Mouse (Mus musculus) midbrain, embryonic 12.5 days (tissue): Measurements from ENCODE around the gene Fras1. TPM values are rescaled to one million over a fixed set of nuclear protein-coding genes. Genes with fewer than 3 reads are reported as not detected.

Source experiments
- ATAC-seq: fragments of 200-750 bp; cut with Nextera tagmentation; 2 replicates; pipeline ENCODE4 v1.8.0; 2017; ENCODE audit warnings: low read depth, moderate TSS enrichment, moderate library complexity; ENCODE audit not compliant: low FRiP score
- H3K27ac ChIP-seq: fragments of 300-500 bp; sonication (generic); replicated peaks from 2 replicates; pipeline ENCODE4 v1.5.1; 2016; ENCODE audit warnings: mild to moderate bottlenecking
- H3K27me3 ChIP-seq: fragments of 300-500 bp; sonication (generic); 2 replicates; pipeline ENCODE4 v1.6.1; 2016; ENCODE audit warnings: mild to moderate bottlenecking
- H3K36me3 ChIP-seq: fragments of 300-500 bp; sonication (generic); 2 replicates; pipeline ENCODE4 v1.6.1; 2016
- H3K4me1 ChIP-seq: fragments of 300-500 bp; sonication (generic); 2 replicates; pipeline ENCODE4 v1.6.1; 2016
- H3K4me2 ChIP-seq: fragments of 300-500 bp; sonication (generic); replicated peaks from 2 replicates; pipeline ENCODE4 v1.6.1; 2016; ENCODE audit warnings: mild to moderate bottlenecking, moderate library complexity
- H3K4me3 ChIP-seq: fragments of 300-500 bp; sonication (generic); 2 replicates; pipeline ENCODE4 v1.5.1; 2016; ENCODE audit warnings: mild to moderate bottlenecking
- H3K9ac ChIP-seq: fragments of 300-500 bp; sonication (generic); replicated peaks from 2 replicates; pipeline ENCODE4 v1.6.1; 2016; ENCODE audit warnings: mild to moderate bottlenecking, moderate library complexity
- H3K9me3 ChIP-seq: fragments of 300-500 bp; sonication (generic); 2 replicates; pipeline ENCODE4 v1.6.1; 2016; ENCODE audit warnings: mild to moderate bottlenecking
- WGBS: fragments of 180-500 bp; shearing (Covaris S2); methylation state at CpG from one replicate; pipeline ENCODE4 v1.1.7; 2016; 5-methylcytosine and 5-hydroxymethylcytosine counted together
- polyA plus RNA-seq: library from polyadenylated mRNA; unstranded; fragments of >200 nt; fragmentation: Nextera tagmentation; extraction: Ambion mirVana; gene quantifications from 2 replicates; pipeline ENCODE4 v1.2.1, GENCODE M21; 2016

Gene Fras1
- polyA plus RNA-seq, 1 experiment from 2014 or later: 7.1 TPM

DNA sequence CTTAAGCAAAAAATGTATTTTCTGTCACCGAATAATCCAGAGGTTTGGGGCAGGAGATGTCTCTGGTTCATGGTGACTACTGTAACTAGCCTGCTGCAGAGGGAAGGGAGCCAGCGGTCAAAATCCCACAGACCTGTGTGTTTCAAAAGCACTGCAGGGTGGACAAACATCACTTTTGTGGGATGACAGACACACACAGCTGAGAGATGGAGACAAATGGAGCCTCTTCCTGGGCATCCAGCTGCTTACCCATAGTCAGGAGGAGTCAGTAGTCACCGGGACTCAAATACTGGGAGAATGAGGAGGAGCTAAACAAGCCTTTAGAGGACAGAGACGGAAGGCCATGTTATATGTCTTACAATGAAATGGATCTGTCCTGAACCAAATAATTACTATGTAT lies 343.9 kb downstream of the Fras1 start:
- Histone ChIP-seq H3K27me3 (no peaks in the 10 kb centered on the region), H3K4me1 (peaks cover 11% of the 10 kb centered on the region), H3K9ac (no peak overlapping the region), H3K4me3 (no peak overlapping the region), H3K4me2 (no peak overlapping the region), H3K9me3 (no peaks in the 10 kb centered on the region), H3K36me3 (no peaks in the 10 kb centered on the region), H3K27ac (no peak overlapping the region)
- WGBS: 94% methylated on average over 4 of the region's 4 CpGs
- no peak for ATAC-seq

DNA sequence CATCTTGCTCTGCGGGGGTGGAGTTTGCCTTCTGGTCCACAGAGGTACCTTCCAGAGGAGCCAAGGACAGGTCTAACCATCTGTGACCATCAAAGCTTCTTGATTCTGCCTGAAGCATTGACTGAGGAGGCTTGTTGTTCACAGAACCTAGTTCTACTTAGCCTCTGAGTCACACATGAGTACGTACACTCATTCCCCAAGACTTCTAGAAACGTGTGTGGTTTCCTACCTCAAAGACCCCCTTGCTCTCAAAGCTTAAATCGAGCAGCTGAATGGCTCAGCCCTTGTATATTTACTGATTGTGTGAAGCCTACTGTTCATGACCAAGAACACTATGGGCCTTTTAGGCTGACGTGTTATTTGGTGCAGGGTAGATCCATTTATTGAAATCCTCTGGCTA lies 344.8 kb downstream of the Fras1 start:
- no peaks in the 10 kb centered on the region for H3K9me3 ChIP-seq
- no peaks in the 10 kb centered on the region for H3K27me3 ChIP-seq
- H3K27ac ChIP-seq: no peak overlapping the region
- no peak for ATAC-seq
- H3K9ac ChIP-seq: no peak overlapping the region
- no peak overlapping the region for H3K4me2 ChIP-seq
- no peak overlapping the region for H3K4me3 ChIP-seq
- peaks cover 11% of the 10 kb centered on the region for H3K4me1 ChIP-seq
- WGBS: 92% methylated on average over 5 of the region's 5 CpGs
- H3K36me3 ChIP-seq: no peaks in the 10 kb centered on the region

DNA sequence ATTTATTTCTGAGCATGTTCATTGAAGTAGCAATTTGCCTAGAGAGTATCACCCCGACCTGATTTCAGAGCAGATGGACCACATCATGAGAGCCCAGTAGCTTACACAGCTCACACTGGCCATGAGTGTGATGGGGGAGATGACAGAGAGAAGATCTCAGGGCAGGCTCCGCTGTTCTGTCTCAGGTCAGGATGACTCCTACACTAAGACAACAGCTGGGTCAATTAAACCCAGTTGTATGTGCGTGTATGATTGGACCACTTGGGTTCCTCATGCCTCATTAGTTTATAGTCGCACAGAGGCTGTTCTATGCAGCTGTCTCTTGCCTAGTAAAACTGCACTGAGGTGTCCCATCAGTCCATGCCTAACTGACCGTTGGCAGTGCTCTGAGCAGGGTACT lies 345.5 kb downstream of the Fras1 start:
- Histone ChIP-seq H3K4me3 (no peak overlapping the region), H3K9ac (no peak overlapping the region), H3K27me3 (no peaks in the 10 kb centered on the region), H3K36me3 (no peaks in the 10 kb centered on the region), H3K27ac (no peak overlapping the region), H3K4me1 (peaks cover 11% of the 10 kb centered on the region), H3K9me3 (no peaks in the 10 kb centered on the region), H3K4me2 (no peak overlapping the region)
- WGBS: 94% methylated on average over 5 of the region's 5 CpGs
- ATAC-seq: no peak

DNA sequence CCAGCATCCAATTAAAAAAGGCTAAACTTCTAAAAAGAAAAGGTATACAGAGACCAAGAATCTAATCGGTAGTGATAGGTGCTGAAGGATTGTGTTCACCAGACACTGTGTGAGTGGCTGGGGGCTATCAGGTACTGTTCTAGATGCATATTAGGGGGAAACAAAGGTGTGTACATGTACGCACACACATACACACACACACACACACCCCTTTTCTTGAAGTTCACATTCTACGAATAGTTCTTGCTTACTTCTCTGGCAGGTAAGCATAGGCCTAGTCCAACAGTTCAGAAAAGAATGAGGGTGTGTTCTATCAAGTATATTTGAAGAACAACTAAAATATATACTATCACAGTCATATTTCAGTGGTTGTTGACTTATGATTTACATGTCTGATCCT lies 348.9 kb downstream of the Fras1 start:
- Histone ChIP-seq H3K4me2 (no peak overlapping the region), H3K9ac (no peak overlapping the region)
- no peak for ATAC-seq

DNA sequence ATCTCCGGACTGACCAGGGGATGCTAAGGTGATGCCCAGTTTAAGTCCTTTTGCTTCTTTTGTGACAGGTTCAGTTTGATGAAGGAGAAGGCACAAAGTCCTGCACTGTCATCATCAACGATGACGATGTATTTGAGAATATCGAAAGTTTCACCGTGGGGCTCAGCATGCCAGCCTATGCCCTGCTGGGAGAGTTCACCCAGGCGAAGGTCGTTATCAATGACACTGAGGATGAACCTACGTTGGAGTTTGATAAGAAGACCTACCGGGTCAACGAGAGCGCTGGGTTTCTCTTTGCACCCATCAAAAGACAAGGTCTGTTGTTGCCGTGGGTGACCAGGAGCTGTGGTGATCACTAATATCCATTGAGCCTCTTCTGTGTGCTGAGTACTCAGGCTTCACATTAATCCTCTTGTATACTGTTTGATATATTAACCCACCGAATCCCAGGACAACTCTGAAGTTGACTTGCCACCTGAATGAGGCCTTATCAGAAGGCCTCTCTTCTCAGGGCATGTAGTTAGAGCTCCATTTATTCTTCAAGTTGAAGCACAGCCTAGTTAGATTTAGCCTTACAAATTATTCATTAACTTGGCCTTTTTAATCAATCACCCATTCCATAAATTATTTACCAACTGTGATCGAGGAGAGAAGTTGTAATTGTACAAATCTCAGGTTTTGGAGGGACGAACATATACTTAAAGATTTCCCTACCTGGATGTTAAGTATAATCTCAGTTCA lies 365.6 kb downstream of the Fras1 start:
- 0 out of 2 replicates have a peak, but pooled peaks cover 2% of the 10 kb centered on the region for H3K9me3 ChIP-seq
- no peak overlapping the region for H3K4me3 ChIP-seq
- H3K27me3 ChIP-seq: no peaks in the 10 kb centered on the region
- no peak overlapping the region for H3K4me2 ChIP-seq
- H3K4me1 ChIP-seq: no peaks in the 10 kb centered on the region
- ATAC-seq: no peak
- WGBS: 85% methylated on average over 15 of the region's 15 CpGs
- no peak overlapping the region for H3K27ac ChIP-seq
- peaks cover 4% of the 10 kb centered on the region; the same call in 1 of the 2 replicates for H3K36me3 ChIP-seq
- no peak overlapping the region for H3K9ac ChIP-seq

More for the DNA sequence above, 348.9 kb downstream of the Fras1 start:
- Histone ChIP-seq H3K4me1 (0 out of 2 replicates have a peak, but pooled peaks cover 4% of the 10 kb centered on the region), H3K27ac (no peak overlapping the region), H3K27me3 (no peaks in the 10 kb centered on the region), H3K9me3 (no peaks in the 10 kb centered on the region), H3K36me3 (no peaks in the 10 kb centered on the region), H3K4me3 (no peak overlapping the region)
- WGBS: 66% methylated on average over 3 of the region's 3 CpGs

DNA sequence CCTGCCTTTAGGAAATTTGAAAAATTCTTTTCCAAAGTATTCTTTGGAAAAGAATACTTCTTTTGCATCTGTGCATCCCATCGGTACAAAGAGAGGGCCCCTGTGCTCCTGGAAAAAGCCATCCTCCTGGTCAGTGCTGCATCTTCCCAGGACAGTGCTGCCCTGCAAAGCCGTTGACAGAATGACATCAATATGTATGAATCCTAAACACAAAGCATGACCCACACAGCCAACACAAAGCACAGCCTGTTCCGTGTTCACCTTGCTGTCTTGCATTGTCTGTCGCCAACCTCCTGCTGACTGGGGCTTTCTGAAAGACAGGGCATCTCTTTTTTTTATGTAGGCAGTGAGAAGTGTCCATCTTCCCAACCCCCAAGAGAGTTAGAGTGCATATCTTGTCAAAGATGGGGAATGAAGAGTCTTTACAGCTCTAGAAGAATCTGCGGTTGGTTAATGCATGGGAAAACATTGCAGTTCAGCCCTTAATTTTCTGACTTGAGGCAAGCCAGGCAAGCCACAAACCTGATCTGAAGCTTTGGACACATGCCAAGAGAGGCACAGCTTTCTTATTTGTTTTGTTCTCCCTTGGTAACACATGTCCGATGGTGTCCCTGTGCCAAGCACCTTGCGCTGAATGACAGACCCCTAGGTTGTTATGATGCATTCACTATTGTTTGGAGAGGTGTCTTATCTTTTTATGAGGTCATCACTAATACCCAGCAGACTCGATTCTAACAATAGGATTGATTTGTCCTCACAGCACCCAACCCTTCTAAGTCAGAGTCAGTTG lies 373.6 kb downstream of the Fras1 start:
- 0 out of 2 replicates have a peak overlapping the region, but pooled peaks have one; percentile 3 for H3K27ac ChIP-seq
- no peak; the same call in 1 of the 2 replicates for ATAC-seq

DNA sequence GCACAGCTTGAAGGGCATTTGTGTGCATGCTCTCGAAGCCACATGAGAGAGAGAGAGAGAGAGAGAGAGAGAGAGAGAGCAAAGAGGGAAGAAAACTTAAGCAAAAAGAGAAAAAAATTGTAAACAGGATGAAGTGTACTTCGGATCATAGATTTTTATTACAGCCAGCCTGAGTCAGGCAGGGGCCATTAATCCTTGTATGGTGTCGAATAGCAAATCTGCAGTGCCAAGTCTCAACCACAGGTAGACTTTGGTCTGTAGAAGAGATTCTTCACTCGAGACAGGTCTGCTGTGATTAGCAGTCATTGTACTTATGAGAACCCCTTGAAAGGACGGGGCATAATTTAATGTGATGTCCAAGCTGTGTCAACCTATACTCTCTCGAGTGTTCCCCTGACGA lies 383.9 kb downstream of the Fras1 start:
- Histone ChIP-seq H3K27me3 (no peaks in the 10 kb centered on the region), H3K4me1 (no peaks in the 10 kb centered on the region), H3K9ac (no peak overlapping the region), H3K4me3 (no peak overlapping the region), H3K36me3 (no peaks in the 10 kb centered on the region; the same call in 1 of the 2 replicates), H3K27ac (no peak overlapping the region), H3K9me3 (no peaks in the 10 kb centered on the region), H3K4me2 (no peak overlapping the region)
- ATAC-seq: no peak
- 93% methylated on average over 7 of the region's 7 CpGs for WGBS

More for the DNA sequence above, 373.6 kb downstream of the Fras1 start:
- 62% methylated on average over 8 of the region's 8 CpGs for WGBS
- Histone ChIP-seq H3K9ac (no peak overlapping the region), H3K36me3 (peaks cover 4% of the 10 kb centered on the region; the same call in 1 of the 2 replicates), H3K9me3 (0 out of 2 replicates have a peak, but pooled peaks cover 2% of the 10 kb centered on the region), H3K4me3 (no peak overlapping the region), H3K4me1 (peaks cover 10% of the 10 kb centered on the region), H3K27me3 (no peaks in the 10 kb centered on the region), H3K4me2 (no peak overlapping the region)

DNA sequence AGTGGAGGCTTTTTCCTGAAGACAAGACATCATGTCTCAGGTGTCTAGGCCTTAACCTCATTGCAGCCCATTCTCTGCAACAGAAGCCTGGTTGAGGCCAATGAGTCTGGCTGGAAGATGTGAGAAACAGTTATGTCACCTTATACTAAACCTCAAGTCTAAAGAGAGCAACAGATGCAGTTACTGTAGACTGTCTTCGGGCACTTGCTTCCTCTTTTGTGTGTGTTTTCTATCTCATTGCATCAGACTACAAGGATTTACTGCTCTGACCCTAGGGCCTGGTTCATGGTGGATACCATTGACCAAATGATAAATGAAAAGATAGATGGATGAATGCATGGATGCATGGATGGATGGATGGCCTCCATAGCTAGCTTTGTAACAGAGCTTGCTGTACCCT lies 388.3 kb downstream of the Fras1 start:
- ATAC-seq: no peak
- no peak overlapping the region for H3K9ac ChIP-seq
- no peak overlapping the region for H3K4me3 ChIP-seq
- H3K4me1 ChIP-seq: peaks cover 13% of the 10 kb centered on the region
- 87% methylated on average over 1 of the region's 1 CpGs for WGBS
- H3K27ac ChIP-seq: no peak overlapping the region
- H3K36me3 ChIP-seq: no peaks in the 10 kb centered on the region; the same call in 1 of the 2 replicates
- H3K9me3 ChIP-seq: no peaks in the 10 kb centered on the region
- H3K4me2 ChIP-seq: no peak overlapping the region
- no peaks in the 10 kb centered on the region for H3K27me3 ChIP-seq

DNA sequence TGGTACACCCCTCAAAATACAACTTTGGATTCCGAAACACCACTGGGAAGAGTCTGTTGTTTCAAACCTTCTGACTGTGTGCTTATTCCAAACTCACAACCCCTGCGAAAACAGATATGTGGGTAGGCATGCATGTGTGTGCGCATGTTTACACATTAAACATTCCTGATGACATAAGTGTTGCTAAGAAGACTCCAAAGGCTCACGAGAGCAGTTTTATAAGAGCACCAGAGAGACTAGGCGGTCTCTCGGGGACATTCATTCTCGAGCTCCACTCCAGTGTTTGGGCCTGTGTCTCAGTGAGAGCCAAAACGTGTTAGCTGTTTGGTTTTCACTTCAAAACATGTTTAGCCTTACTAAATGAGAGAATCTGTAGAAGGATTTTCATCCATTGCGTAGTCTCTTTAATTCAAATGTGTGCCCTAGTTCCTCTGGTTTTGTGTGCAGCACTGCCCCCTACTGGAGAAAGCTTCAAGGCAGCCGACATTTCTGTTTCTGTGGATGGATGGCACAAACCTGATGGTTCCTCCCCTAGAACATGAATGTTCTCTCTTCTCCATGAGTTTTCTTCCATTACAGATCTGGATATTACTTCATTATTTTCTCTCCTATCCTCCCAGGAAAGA lies 395.2 kb downstream of the Fras1 start:
- WGBS: 64% methylated on average over 10 of the region's 10 CpGs

DNA sequence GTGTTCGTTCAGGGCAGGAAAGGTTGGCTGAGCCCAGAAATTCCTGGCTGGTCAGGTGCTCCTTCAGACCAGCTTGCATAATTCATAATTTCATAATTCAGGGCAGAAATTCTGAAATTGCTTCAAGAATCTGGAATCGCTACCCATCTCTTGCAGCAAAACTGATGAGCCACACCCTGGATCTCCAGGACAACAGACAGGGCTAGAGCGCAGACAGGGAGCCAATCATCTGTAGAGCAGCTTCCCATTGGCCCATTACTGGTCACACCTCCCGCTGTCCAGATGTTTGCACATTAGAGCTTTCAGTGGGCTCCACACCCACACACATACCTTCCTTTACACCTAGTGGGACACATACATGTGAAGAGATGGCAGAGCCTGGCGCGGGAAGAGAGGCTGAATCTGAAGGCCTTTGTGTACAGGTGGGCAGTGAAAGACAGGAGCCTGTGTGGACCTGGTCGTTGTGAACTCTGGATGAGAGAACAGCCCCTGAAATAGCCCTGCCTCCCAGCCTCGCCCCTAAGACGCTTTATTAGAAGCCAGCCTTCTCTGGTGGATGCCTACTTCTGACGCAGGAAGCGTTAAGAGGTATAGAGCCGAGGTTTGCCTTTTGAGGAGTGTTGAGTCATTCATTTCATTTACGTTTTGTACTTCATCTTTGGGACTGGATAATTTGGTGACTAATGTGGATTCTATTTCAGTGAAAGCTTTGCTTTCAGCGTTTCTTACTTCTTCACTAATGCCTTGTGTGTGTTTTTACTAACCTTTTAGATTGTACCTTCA lies 409.9 kb downstream of the Fras1 start:
- 84% methylated on average over 14 of the region's 14 CpGs for WGBS

More for the DNA sequence above, 395.2 kb downstream of the Fras1 start:
- Histone ChIP-seq H3K4me2 (no peak overlapping the region), H3K27ac (no peak overlapping the region), H3K4me3 (no peak overlapping the region), H3K36me3 (no peaks in the 10 kb centered on the region), H3K27me3 (no peaks in the 10 kb centered on the region), H3K9ac (no peak overlapping the region), H3K4me1 (peaks cover 6% of the 10 kb centered on the region), H3K9me3 (no peaks in the 10 kb centered on the region)
- no peak for ATAC-seq

DNA sequence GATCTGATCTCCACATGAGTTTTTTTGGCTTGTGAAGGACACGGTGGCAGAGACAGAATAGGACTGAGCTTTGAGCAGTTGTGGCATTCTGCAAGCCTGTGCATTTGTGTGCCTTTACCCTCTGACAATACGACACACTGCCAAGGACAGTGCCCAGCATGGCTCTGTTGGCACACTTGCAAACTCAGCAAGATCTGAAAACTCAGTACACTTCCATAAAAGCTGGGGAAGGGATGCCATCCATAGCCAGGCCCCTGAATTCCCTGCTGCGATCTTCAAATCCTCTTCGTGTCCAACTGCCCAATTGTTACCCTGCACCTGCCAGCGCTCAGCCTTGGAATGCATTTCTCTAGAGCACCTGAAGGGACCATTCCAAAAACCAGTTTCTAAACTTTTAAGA lies 411.3 kb downstream of the Fras1 start:
- no peak for ATAC-seq
- 87% methylated on average over 5 of the region's 5 CpGs for WGBS
- Histone ChIP-seq H3K4me2 (no peak overlapping the region), H3K36me3 (no peaks in the 10 kb centered on the region), H3K27ac (no peak overlapping the region), H3K27me3 (no peaks in the 10 kb centered on the region), H3K4me3 (no peak overlapping the region), H3K4me1 (no peaks in the 10 kb centered on the region), H3K9ac (no peak overlapping the region), H3K9me3 (no peaks in the 10 kb centered on the region)

More for the DNA sequence above, 409.9 kb downstream of the Fras1 start:
- H3K4me3 ChIP-seq: no peak overlapping the region
- H3K9me3 ChIP-seq: no peaks in the 10 kb centered on the region
- H3K36me3 ChIP-seq: no peaks in the 10 kb centered on the region
- no peak overlapping the region for H3K9ac ChIP-seq
- H3K27ac ChIP-seq: no peak overlapping the region
- H3K27me3 ChIP-seq: no peaks in the 10 kb centered on the region
- H3K4me2 ChIP-seq: no peak overlapping the region
- no peak for ATAC-seq
- H3K4me1 ChIP-seq: no peaks in the 10 kb centered on the region
